Mouse (Mus musculus) C2C12 (cell line): ENCODE results near the gene Olfr548-ps1. TPM values are rescaled to one million over a fixed set of nuclear protein-coding genes. Genes with fewer than 3 reads are reported as not detected.

Source experiments
- H3K27me3 ChIP-seq: one replicate; pipeline ENCODE4 v1.6.1; 2011; ENCODE audit not compliant: control insufficient read depth, insufficient read depth, insufficient read length
- H3K36me3 ChIP-seq: one replicate; pipeline ENCODE4 v1.6.1; 2011; ENCODE audit not compliant: control insufficient read depth, insufficient read depth
- H3K4me3 ChIP-seq: one replicate; pipeline ENCODE4 v1.5.1; 2011; ENCODE audit warnings: mild to moderate bottlenecking, control low read depth; ENCODE audit not compliant: poor library complexity, insufficient read depth, severe bottlenecking
- H3K79me2 ChIP-seq: one replicate; pipeline ENCODE4 v1.6.1; 2011; ENCODE audit not compliant: control insufficient read depth, insufficient read depth
- H3K79me3 ChIP-seq: one replicate; pipeline ENCODE4 v1.6.1; 2011; ENCODE audit warnings: low read depth, control low read depth
- H3ac ChIP-seq: one replicate; pipeline ENCODE3; 2011; ENCODE audit warnings: low read depth; ENCODE audit not compliant: control insufficient read depth, insufficient read length
- CEBPB ChIP-seq: IDR thresholded peaks from one replicate; pipeline ENCODE4 v1.6.1; 2011; ENCODE audit warnings: low read depth, mild to moderate bottlenecking, control low read depth, moderate library complexity
- CTCF ChIP-seq: IDR thresholded peaks from one replicate; pipeline ENCODE4 v1.5.1; 2011; ENCODE audit not compliant: control insufficient read depth, insufficient read depth, insufficient read length
- FOSL1 ChIP-seq: IDR thresholded peaks from one replicate; pipeline ENCODE4 v1.8.0; 2011; ENCODE audit warnings: mild to moderate bottlenecking, low read length; ENCODE audit not compliant: poor library complexity, insufficient read depth, severe bottlenecking
- MAX ChIP-seq: IDR thresholded peaks from one replicate; pipeline ENCODE4 v1.6.1; 2011; ENCODE audit warnings: mild to moderate bottlenecking, control low read depth
- MYOD1 ChIP-seq: IDR thresholded peaks from one replicate; pipeline ENCODE4 v1.6.1; 2011; ENCODE audit warnings: low read depth; ENCODE audit not compliant: control insufficient read depth, insufficient read length
- MYOG ChIP-seq: IDR thresholded peaks from one replicate; pipeline ENCODE4 v1.6.1; 2011; ENCODE audit not compliant: control insufficient read depth, insufficient read length; ENCODE audit errors: extremely low read depth
- USF1 ChIP-seq: IDR thresholded peaks from one replicate; pipeline ENCODE4 v1.6.1; 2011; ENCODE audit warnings: low read depth, mild to moderate bottlenecking, control low read depth, moderate library complexity
- polyA plus RNA-seq: library from polyadenylated mRNA; unstranded; fragments of >200 nt; fragmentation: generic; extraction: Trizol; gene quantifications from one replicate; pipeline ENCODE4 v1.2.1, GENCODE M21; 2012; ENCODE audit warnings: missing spikeins

The Olfr548-ps1 gene
- polyA plus RNA-seq, 1 experiment: not detected

DNA sequence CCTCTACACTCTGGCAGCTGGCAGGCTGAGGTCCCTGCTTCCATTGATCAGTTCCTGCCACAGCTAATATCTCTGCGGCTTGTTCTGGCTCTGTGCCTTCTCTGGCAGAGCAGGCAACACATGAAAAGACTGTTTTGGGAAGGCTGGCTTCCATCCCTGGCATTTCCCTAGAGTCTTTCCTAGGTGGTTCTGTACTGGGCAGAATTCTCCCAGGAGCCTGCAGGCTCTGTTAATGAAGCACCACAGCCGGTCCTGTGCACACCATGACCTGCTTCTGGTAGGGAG, 23.7 kb upstream of the Olfr548-ps1 start:
- no peak overlapping the region for H3K4me3 ChIP-seq

DNA sequence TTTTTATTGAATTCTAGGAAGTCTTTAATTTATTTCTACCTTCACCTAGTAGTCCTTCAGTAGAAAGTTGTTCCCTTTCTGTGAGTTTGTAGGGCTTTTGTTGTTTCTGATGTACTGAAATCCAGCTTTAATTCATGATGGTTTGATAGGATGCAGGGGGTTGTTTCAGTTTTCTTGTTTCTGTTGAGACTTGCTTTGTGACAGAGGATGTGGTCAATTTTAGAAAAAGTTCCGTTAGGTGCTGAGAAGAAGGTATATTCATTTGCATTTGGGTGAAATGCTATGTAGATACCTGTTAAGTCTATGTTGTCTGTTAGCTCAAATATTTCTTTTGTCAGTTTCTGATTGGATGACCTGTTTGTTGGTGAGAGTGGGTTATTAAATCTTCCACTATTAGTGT, 11.6 kb upstream of the Olfr548-ps1 start:
- Histone ChIP-seq H3K4me3 (no peak overlapping the region), H3K27me3 (no peaks in the 10 kb centered on the region), H3K36me3 (no peaks in the 10 kb centered on the region), H3K79me3 (no peaks in the 10 kb centered on the region), H3ac (no peak overlapping the region), H3K79me2 (no peaks in the 10 kb centered on the region)
- TF ChIP-seq FOSL1: no peak
- TF ChIP-seq MAX: no peak
- TF ChIP-seq MYOG: no peak
- no peak for TF ChIP-seq CTCF
- no peak for TF ChIP-seq MYOD1
- no peak for TF ChIP-seq CEBPB
- TF ChIP-seq USF1: no peak

More for the DNA sequence above, 23.7 kb upstream of the Olfr548-ps1 start:
- Histone ChIP-seq H3K36me3 (no peaks in the 10 kb centered on the region), H3K79me2 (no peaks in the 10 kb centered on the region), H3K27me3 (no peaks in the 10 kb centered on the region), H3ac (no peak overlapping the region), H3K79me3 (no peaks in the 10 kb centered on the region)
- no peak for TF ChIP-seq MYOG
- no peak for TF ChIP-seq CEBPB
- TF ChIP-seq USF1: no peak
- TF ChIP-seq MYOD1: no peak

DNA sequence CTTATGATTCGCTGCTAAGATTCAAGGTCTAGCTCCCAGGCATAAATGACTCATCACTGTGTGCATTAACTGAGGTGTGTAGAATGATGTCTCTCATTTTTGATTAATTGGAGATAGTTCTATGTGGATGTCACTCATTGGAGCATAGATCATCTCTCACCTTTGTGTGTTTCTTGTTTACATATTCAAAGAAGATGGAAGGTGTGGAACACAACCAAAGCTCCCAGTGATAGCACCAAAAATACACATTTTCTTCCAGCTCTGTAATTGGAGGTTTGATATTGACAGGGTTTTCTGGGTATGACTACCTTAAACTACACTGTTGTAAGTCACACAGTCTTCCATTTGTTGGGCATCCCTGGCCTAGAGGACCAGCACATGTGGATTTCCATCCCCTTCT, 6.2 kb upstream of the Olfr548-ps1 start, which contains the start of gene Olfr547:
Olfr547 (plus strand) TSS at position 301 of the 400 bp plus-strand sequence.
- H3K79me2 ChIP-seq: no peaks in the 10 kb centered on the region
- H3K4me3 ChIP-seq: no peak within 1 kb of the TSS
- H3ac ChIP-seq: no peak within 1 kb of the TSS
- H3K36me3 ChIP-seq: no peaks in the 10 kb centered on the region
- no peak for TF ChIP-seq FOSL1
- TF ChIP-seq MYOG: no peak
- no peak for TF ChIP-seq CEBPB
- no peak for TF ChIP-seq MAX
- no peak for TF ChIP-seq MYOD1
- no peak for TF ChIP-seq CTCF
- TF ChIP-seq USF1: no peak
- no peaks in the 10 kb centered on the region for H3K79me3 ChIP-seq
- no peaks in the 10 kb centered on the region for H3K27me3 ChIP-seq

DNA sequence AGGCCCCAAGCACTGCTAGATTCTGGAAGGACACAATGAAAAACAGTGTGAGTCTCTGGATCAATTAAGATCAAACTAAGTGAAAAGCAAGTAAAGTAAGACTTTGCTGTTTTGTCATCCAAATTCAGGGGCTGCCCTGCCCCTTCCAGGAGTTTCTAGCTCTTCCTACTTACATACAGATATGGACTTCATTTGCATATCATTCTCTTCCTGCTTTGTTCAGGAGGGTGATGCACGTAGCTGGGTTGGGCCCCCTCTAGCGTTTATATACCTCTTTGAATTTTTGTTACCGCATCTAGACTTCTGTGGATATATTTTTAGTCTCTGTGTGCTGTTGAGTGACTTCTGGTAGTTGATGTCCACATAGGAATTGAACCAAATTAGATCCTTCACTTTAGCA, 555 bp downstream of the Olfr548-ps1 start:
- no peaks in the 10 kb centered on the region for H3K79me3 ChIP-seq
- no peaks in the 10 kb centered on the region for H3K27me3 ChIP-seq
- TF ChIP-seq CTCF (no peak), MAX (no peak), MYOD1 (no peak), FOSL1 (no peak), CEBPB (no peak), USF1 (no peak), MYOG (no peak)
- no peaks in the 10 kb centered on the region for H3K79me2 ChIP-seq
- H3K4me3 ChIP-seq: no peak overlapping the region
- no peaks in the 10 kb centered on the region for H3K36me3 ChIP-seq
- no peak overlapping the region for H3ac ChIP-seq

DNA sequence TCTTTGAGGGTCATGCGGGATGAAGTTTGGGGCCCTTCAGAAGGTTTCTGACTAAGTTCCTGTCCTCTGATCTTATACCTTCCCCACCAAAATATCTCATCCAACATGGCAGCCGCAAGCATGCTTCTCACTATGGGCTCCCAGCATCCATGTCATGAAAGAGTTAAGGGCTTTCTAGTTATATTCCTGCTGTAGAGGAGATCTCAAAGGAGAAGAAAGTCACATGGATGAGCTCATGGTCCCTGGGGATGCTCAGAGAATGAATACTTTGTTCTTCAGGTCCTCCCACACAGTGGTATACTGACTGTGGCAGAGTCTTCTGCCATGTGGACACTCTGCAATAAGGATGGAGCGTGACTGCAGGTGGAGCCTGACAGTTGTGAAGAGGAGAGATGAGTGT, 8.9 kb downstream of the Olfr548-ps1 start, which contains the start of gene Olfr549:
Olfr549 (plus strand) TSS at position 301 of the 400 bp plus-strand sequence.
- Histone ChIP-seq H3K27me3 (no peaks in the 10 kb centered on the region), H3K4me3 (no peak within 1 kb of the TSS), H3K79me2 (no peaks in the 10 kb centered on the region), H3ac (no peak within 1 kb of the TSS), H3K79me3 (no peaks in the 10 kb centered on the region), H3K36me3 (no peaks in the 10 kb centered on the region)
- TF ChIP-seq MYOD1: no peak
- no peak for TF ChIP-seq MYOG
- TF ChIP-seq CTCF: no peak
- TF ChIP-seq USF1: no peak
- TF ChIP-seq MAX: no peak
- no peak for TF ChIP-seq FOSL1
- no peak for TF ChIP-seq CEBPB

DNA sequence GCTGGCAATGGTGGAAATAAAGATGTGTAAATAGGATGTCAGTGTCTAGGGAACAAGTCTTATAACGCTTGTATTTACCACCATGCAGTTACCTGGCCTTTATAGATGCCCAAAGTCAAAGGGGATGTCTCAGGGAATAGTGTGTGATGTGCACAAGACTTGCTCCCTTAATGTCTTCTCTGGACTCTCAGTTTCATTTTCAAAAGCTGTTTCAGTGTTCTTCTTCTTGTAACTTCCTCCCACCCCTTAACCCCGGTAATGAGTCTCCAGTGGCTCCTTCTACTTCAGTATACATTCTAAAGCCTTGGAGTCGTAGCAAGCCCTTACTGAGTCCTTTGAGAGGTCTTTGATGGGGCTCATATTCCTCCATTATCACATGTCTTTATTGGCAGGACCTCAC, 12.6 kb downstream of the Olfr548-ps1 start:
- H3K79me2 ChIP-seq: no peaks in the 10 kb centered on the region
- H3ac ChIP-seq: no peak overlapping the region
- H3K36me3 ChIP-seq: no peaks in the 10 kb centered on the region
- TF ChIP-seq CTCF: no peak
- no peak for TF ChIP-seq MYOD1
- no peak for TF ChIP-seq FOSL1
- no peak for TF ChIP-seq MAX
- no peak for TF ChIP-seq CEBPB
- no peak for TF ChIP-seq USF1
- no peak for TF ChIP-seq MYOG
- no peaks in the 10 kb centered on the region for H3K27me3 ChIP-seq
- H3K4me3 ChIP-seq: no peak overlapping the region
- no peaks in the 10 kb centered on the region for H3K79me3 ChIP-seq
